Comparison of ENCODE assay signal across 7 mouse cellular contexts in the genomic region with DNA sequence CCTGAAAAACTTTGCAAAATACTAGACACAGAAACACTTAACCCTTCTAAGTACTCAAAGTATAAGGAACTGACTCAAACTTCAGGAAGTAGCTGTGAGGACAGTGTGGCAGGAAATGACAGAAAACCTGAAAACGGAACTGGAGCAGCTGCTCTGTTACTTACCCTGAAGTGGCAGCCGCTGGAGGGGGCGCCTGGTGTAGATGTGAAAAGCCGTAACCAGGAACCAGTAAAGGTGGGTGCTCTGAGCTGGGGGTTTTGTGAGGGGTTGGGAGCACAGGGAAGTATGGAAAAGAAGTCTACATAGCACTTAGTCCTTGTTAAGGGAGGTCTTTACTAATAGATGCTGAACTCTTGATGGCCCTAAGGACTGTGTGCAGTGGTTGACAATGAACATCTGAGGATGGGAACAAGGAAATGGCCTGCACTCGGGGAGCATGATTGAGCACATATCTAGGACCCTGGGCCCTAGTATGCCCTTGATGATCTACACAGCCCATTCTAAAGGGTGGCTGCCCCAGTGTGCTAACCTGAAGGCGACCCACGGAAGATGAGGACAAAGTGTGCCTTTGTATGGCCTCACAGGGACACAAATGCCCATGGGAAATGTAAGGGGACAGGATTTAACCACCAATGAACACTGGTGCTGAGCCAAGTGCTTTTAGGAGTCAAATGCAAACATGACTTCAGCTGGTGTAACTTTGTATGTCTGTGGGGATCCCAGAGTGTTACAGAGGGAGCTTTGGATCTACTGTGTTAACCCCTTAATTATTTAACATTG. TPM values are rescaled to one million over a fixed set of nuclear protein-coding genes. Genes with fewer than 3 reads are reported as not detected.
DNase-seq lines count a peak whose midpoint lies in the region; ATAC-seq and TF ChIP-seq lines count a peak whose summit lies in the region.

A gene (plus strand): TSS at position 143 of the 780 bp plus-strand sequence.

- peaks cover 42% of the 10 kb centered on the region for H3K36me3 ChIP-seq in G1E (replicated peaks)
- H3K36me3 ChIP-seq in heart, embryonic 16.5 days (ENCODE audit: control insufficient read depth, insufficient read depth): peaks cover 14% of the 10 kb centered on the region
- H3K36me3 ChIP-seq in stomach, embryonic 15.5 days: peaks cover 16% of the 10 kb centered on the region; the same call in 1 of the 2 replicates

- peak; percentile 3 for DNase-seq in G1E (ENCODE audit: low spot score)
- DNase-seq in adrenal gland, postnatal 10 days: peak; percentile 38
- DNase-seq in lung, adult 18-20 months: peak; percentile 46 to 48
- no peak for DNase-seq in cerebellum, postnatal 14 days
- DNase-seq in gastrocnemius, adult 8-10 months (ENCODE audit: low spot score in 2 of 2): no peak

- 55% methylated on average over 7 of the region's 7 CpGs for WGBS in heart, embryonic 16.5 days
- 59% methylated on average over 7 of the region's 7 CpGs for WGBS in stomach, embryonic 15.5 days

- peak within 1 kb of the TSS; percentile 21; the same call in 1 of the 2 replicates for H3K9ac ChIP-seq in heart, embryonic 16.5 days (ENCODE audit: low read length)
- no peak within 1 kb of the TSS for H3K9ac ChIP-seq in stomach, embryonic 15.5 days

- H3K27ac ChIP-seq in heart, embryonic 16.5 days (ENCODE audit: low read length): peak within 1 kb of the TSS; percentile 70
- H3K27ac ChIP-seq in stomach, embryonic 15.5 days: peak within 1 kb of the TSS; percentile 67; the same call in 1 of the 2 replicates

- no peaks in the 10 kb centered on the region for H3K9me3 ChIP-seq in G1E (replicated peaks)
- H3K9me3 ChIP-seq in heart, embryonic 16.5 days (replicated peaks; ENCODE audit: control insufficient read depth, low read length): no peaks in the 10 kb centered on the region
- H3K9me3 ChIP-seq in stomach, embryonic 15.5 days: no peaks in the 10 kb centered on the region

- H3K4me2 ChIP-seq in heart, embryonic 16.5 days (ENCODE audit: low read depth, low read length): peak within 1 kb of the TSS; percentile 20
- H3K4me2 ChIP-seq in stomach, embryonic 15.5 days: no peak within 1 kb of the TSS

- peak; percentile 65 for ATAC-seq in G1E (ENCODE audit: extremely low read depth, insufficient number of reproducible peaks, low FRiP score, poor library complexity, severe bottlenecking)
- ATAC-seq in heart, embryonic 16.5 days (replicated peaks; ENCODE audit: extremely low read depth, insufficient read depth, low FRiP score): peak; percentile 34; the same call in 1 of the 2 replicates
- ATAC-seq in stomach, embryonic 15.5 days (ENCODE audit: insufficient read depth, low FRiP score, low read depth): no peak

- H3K4me1 ChIP-seq in G1E (ENCODE audit: insufficient read depth, low read depth, low read length): peaks cover 11% of the 10 kb centered on the region
- H3K4me1 ChIP-seq in heart, embryonic 16.5 days (ENCODE audit: control insufficient read depth, insufficient read depth, low read length): peaks cover 10% of the 10 kb centered on the region
- no peaks in the 10 kb centered on the region for H3K4me1 ChIP-seq in stomach, embryonic 15.5 days

- peak within 1 kb of the TSS; percentile 66 for H3K4me3 ChIP-seq in G1E (ENCODE audit: low read depth, low read length)
- H3K4me3 ChIP-seq in heart, embryonic 16.5 days (ENCODE audit: low read length): peak within 1 kb of the TSS; percentile 39
- H3K4me3 ChIP-seq in stomach, embryonic 15.5 days (replicated peaks): no peak within 1 kb of the TSS; the same call in 1 of the 2 replicates

- TF ChIP-seq CTCF in G1E (IDR thresholded peaks at IDR 0.05; ENCODE audit: low read depth, low read length): no peak

- no peaks in the 10 kb centered on the region for H3K27me3 ChIP-seq in G1E (ENCODE audit: insufficient read depth, low read length)
- no peaks in the 10 kb centered on the region for H3K27me3 ChIP-seq in heart, embryonic 16.5 days (ENCODE audit: control insufficient read depth, insufficient read depth, low read length)
- H3K27me3 ChIP-seq in stomach, embryonic 15.5 days (replicated peaks): no peaks in the 10 kb centered on the region

RNA-seq across cellular contexts. Expression of the gene that starts here (rescaled TPM):
- total RNA-seq in G1E (2014; fragmentation: Nextera tagmentation) (6.6 and 11.9 TPM in 2 replicates), G1E (2017) (70.6 and 72.8 TPM in 2 replicates)
- polyA plus RNA-seq in G1E (2012): 41.2 and 50.4 TPM in 2 replicates
- total RNA-seq in adrenal gland, postnatal 10 days (2021): 10 to 100 TPM; 15.8 to 19.5 TPM
- 9.4 and 19.2 TPM in 2 replicates for polyA plus RNA-seq in heart, embryonic 16.5 days (2015; fragmentation: Nextera tagmentation; extraction: Ambion mirVana)
- polyA plus RNA-seq in stomach, embryonic 15.5 days (2015; fragmentation: Nextera tagmentation; extraction: Ambion mirVana): 8.9 and 9.0 TPM in 2 replicates
- 1 to 10 TPM in 3 of 4 experiments, under 1 TPM in 1; 0.89 to 2.0 (median 1.7) TPM for total RNA-seq in gastrocnemius, adult 8-10 months (2022)

Comparison
In these comparisons a context has a peak if more than half of its experiments do, and no peak if none do; other contexts are left out.
1. DNase-seq: peak in G1E (single experiment), adrenal gland, postnatal 10 days (single experiment) and lung, adult 18-20 months (2 of 2); none in cerebellum, postnatal 14 days (0 of 2) and gastrocnemius, adult 8-10 months (0 of 2).